Mouse (Mus musculus): ENCODE measurements around the gene Ppp3r2. TPM values are rescaled to one million over a fixed set of nuclear protein-coding genes. Genes with fewer than 3 reads are reported as not detected.

The Ppp3r2 gene
- total RNA-seq (2014; rRNA removed): not detected in 2 replicates
- not detected in 2 replicates for polyA plus RNA-seq (2012; rRNA removed)

GRCm38 (mm10) chr4:49681812-49682211, at the start of gene Ppp3r2:
Ppp3r2 (minus strand) TSS chr4:49682024.
- TF ChIP-seq CTCF (IDR thresholded peaks at IDR 0.05; ENCODE audit: low read depth, low read length) (no peak), POLR2A (IDR thresholded peaks at IDR 0.05; ENCODE audit: extremely low read depth, insufficient read depth, low read length) (no peak)
- H3K36me3 ChIP-seq (ENCODE audit: control insufficient read depth, insufficient read depth, low read length): no peaks in the 10 kb centered on the region
- H3K79me2 ChIP-seq (ENCODE audit: control insufficient read depth, insufficient read depth, low read length): no peaks in the 10 kb centered on the region
- no peak for DNase-seq (ENCODE audit: extremely low read depth, low read depth, low spot score)
- no peak within 1 kb of the TSS for H3K4me3 ChIP-seq (ENCODE audit: insufficient read depth, low read depth, low read length)
- H3K27ac ChIP-seq (replicated peaks; ENCODE audit: insufficient read depth, low read depth, low read length): no peak within 1 kb of the TSS
- no peaks in the 10 kb centered on the region for H3K27me3 ChIP-seq (ENCODE audit: control insufficient read depth, insufficient read depth, low read length)
- WGBS: 75% methylated on average over 13 of the region's 13 CpGs
- no peak within 1 kb of the TSS for H3K9ac ChIP-seq (ENCODE audit: low read depth, low read length)
- no peaks in the 10 kb centered on the region for H3K4me1 ChIP-seq (ENCODE audit: control insufficient read depth, insufficient read depth, low read length)

GRCm38 (mm10) chr4:49729326-49729725, 47.5 kb upstream of the Ppp3r2 start:
- Histone ChIP-seq H3K4me3 (ENCODE audit: insufficient read depth, low read depth, low read length) (no peak overlapping the region), H3K9ac (ENCODE audit: low read depth, low read length) (no peak overlapping the region), H3K79me2 (ENCODE audit: control insufficient read depth, insufficient read depth, low read length) (no peaks in the 10 kb centered on the region), H3K27ac (replicated peaks; ENCODE audit: insufficient read depth, low read depth, low read length) (no peak overlapping the region), H3K4me1 (ENCODE audit: control insufficient read depth, insufficient read depth, low read length) (no peaks in the 10 kb centered on the region), H3K27me3 (ENCODE audit: control insufficient read depth, insufficient read depth, low read length) (no peaks in the 10 kb centered on the region), H3K36me3 (ENCODE audit: control insufficient read depth, insufficient read depth, low read length) (no peaks in the 10 kb centered on the region)
- TF ChIP-seq POLR2A (IDR thresholded peaks at IDR 0.05; ENCODE audit: extremely low read depth, insufficient read depth, low read length): no peak
- no peak for DNase-seq (ENCODE audit: extremely low read depth, low read depth, low spot score)
- 63% methylated on average over 3 of the region's 3 CpGs for WGBS

GRCm38 (mm10) chr4:49723908-49724307, 42.1 kb upstream of the Ppp3r2 start:
- no peak for TF ChIP-seq POLR2A (IDR thresholded peaks at IDR 0.05; ENCODE audit: extremely low read depth, insufficient read depth, low read length)
- TF ChIP-seq CTCF (IDR thresholded peaks at IDR 0.05; ENCODE audit: low read depth, low read length): no peak
- no peak overlapping the region for H3K4me3 ChIP-seq (ENCODE audit: insufficient read depth, low read depth, low read length)
- no peaks in the 10 kb centered on the region for H3K79me2 ChIP-seq (ENCODE audit: control insufficient read depth, insufficient read depth, low read length)
- no peaks in the 10 kb centered on the region for H3K36me3 ChIP-seq (ENCODE audit: control insufficient read depth, insufficient read depth, low read length)
- H3K27me3 ChIP-seq (ENCODE audit: control insufficient read depth, insufficient read depth, low read length): no peaks in the 10 kb centered on the region
- DNase-seq (ENCODE audit: extremely low read depth, low read depth, low spot score): no peak
- no peak overlapping the region for H3K27ac ChIP-seq (replicated peaks; ENCODE audit: insufficient read depth, low read depth, low read length)
- H3K9ac ChIP-seq (ENCODE audit: low read depth, low read length): no peak overlapping the region
- H3K4me1 ChIP-seq (ENCODE audit: control insufficient read depth, insufficient read depth, low read length): no peaks in the 10 kb centered on the region
- WGBS: 89% methylated on average over 2 of the region's 2 CpGs

- DNase-seq (ENCODE audit: extremely low read depth, low read depth, low spot score): peak; percentile 55
- 54% methylated on average over 12 of the region's 12 CpGs for WGBS
Observed at GRCm38 (mm10) chr4:49691405-49692194, 9.8 kb upstream of the Ppp3r2 start.

GRCm38 (mm10) chr4:49688594-49689288, 6.9 kb upstream of the Ppp3r2 start:
- WGBS: 28% methylated on average over 9 of the region's 9 CpGs
- peak; percentile 29; the same call in 1 of the 2 replicates for TF ChIP-seq CTCF (IDR thresholded peaks at IDR 0.05; ENCODE audit: low read depth, low read length)
- no peak for TF ChIP-seq POLR2A (IDR thresholded peaks at IDR 0.05; ENCODE audit: extremely low read depth, insufficient read depth, low read length)
- Histone ChIP-seq H3K4me1 (ENCODE audit: control insufficient read depth, insufficient read depth, low read length) (no peaks in the 10 kb centered on the region; the same call in 1 of the 2 replicates), H3K9ac (ENCODE audit: low read depth, low read length) (no peak overlapping the region), H3K4me3 (ENCODE audit: insufficient read depth, low read depth, low read length) (no peak overlapping the region), H3K27me3 (ENCODE audit: control insufficient read depth, insufficient read depth, low read length) (0 out of 2 replicates have a peak, but pooled peaks cover under 1% of the 10 kb centered on the region), H3K27ac (replicated peaks; ENCODE audit: insufficient read depth, low read depth, low read length) (no peak overlapping the region), H3K36me3 (ENCODE audit: control insufficient read depth, insufficient read depth, low read length) (no peaks in the 10 kb centered on the region), H3K79me2 (ENCODE audit: control insufficient read depth, insufficient read depth, low read length) (no peaks in the 10 kb centered on the region)
- peak; percentile 47 for DNase-seq (ENCODE audit: extremely low read depth, low read depth, low spot score)

More at GRCm38 (mm10) chr4:49691405-49692194, 9.8 kb upstream of the Ppp3r2 start:
- no peak overlapping the region for H3K9ac ChIP-seq (ENCODE audit: low read depth, low read length)
- TF ChIP-seq POLR2A (IDR thresholded peaks at IDR 0.05; ENCODE audit: extremely low read depth, insufficient read depth, low read length) (no peak), CTCF (IDR thresholded peaks at IDR 0.05; ENCODE audit: low read depth, low read length) (no peak)
- H3K79me2 ChIP-seq (ENCODE audit: control insufficient read depth, insufficient read depth, low read length): no peaks in the 10 kb centered on the region
- 0 out of 2 replicates have a peak, but pooled peaks cover 3% of the 10 kb centered on the region for H3K27me3 ChIP-seq (ENCODE audit: control insufficient read depth, insufficient read depth, low read length)
- H3K4me3 ChIP-seq (ENCODE audit: insufficient read depth, low read depth, low read length): no peak overlapping the region
- H3K4me1 ChIP-seq (ENCODE audit: control insufficient read depth, insufficient read depth, low read length): no peaks in the 10 kb centered on the region; the same call in 1 of the 2 replicates
- no peak overlapping the region for H3K27ac ChIP-seq (replicated peaks; ENCODE audit: insufficient read depth, low read depth, low read length)
- H3K36me3 ChIP-seq (ENCODE audit: control insufficient read depth, insufficient read depth, low read length): no peaks in the 10 kb centered on the region
